In genomic region chr13:78186340-78186946, GRCm38 (mm10) we compare ENCODE assay signal across 7 mouse cellular contexts. TPM values are rescaled to one million over a fixed set of nuclear protein-coding genes. Genes with fewer than 3 reads are reported as not detected.
DNase-seq lines count a peak whose midpoint lies in the region; ATAC-seq and TF ChIP-seq lines count a peak whose summit lies in the region.

No protein-coding gene starts in this region.

- peak in 1 of 2 experiments; percentile 51 for DNase-seq in left cerebral cortex, adult 2 months (ENCODE audit: extremely low spot score in 1 of 2, low spot score in 2 of 2)
- no peak for DNase-seq in left cerebral cortex, adult 18-20 months (ENCODE audit: low spot score in 2 of 2)
- peak; percentile 78 for DNase-seq in forebrain, embryonic 11.5 days (ENCODE audit: low spot score)
- DNase-seq in midbrain, embryonic 11.5 days (ENCODE audit: low spot score, missing footprints): peak; percentile 94
- DNase-seq in testis, postnatal 10 days (ENCODE audit: low spot score): no peak

- ATAC-seq in forebrain, embryonic 11.5 days (replicated peaks; ENCODE audit: low FRiP score): no peak
- ATAC-seq in midbrain, embryonic 11.5 days (ENCODE audit: low FRiP score): no peak
- ATAC-seq in cerebellum, adult (ENCODE audit: insufficient number of reproducible peaks, low FRiP score, low TSS enrichment): no peak

- H3K4me3 ChIP-seq in left cerebral cortex, adult 2 months: no peak overlapping the region
- H3K4me3 ChIP-seq in bone marrow macrophage, adult 2 months (ENCODE audit: insufficient read depth, low read length): no peak overlapping the region
- H3K4me3 ChIP-seq in forebrain, embryonic 11.5 days (ENCODE audit: low read depth, low read length): no peak overlapping the region
- no peak overlapping the region for H3K4me3 ChIP-seq in midbrain, embryonic 11.5 days (ENCODE audit: low read depth, low read length)

- H3K27ac ChIP-seq in left cerebral cortex, adult 2 months: no peak overlapping the region; the same call in 1 of the 2 replicates
- H3K27ac ChIP-seq in bone marrow macrophage, adult 2 months (ENCODE audit: insufficient read depth, low read depth, low read length): no peak overlapping the region
- peak overlapping the region; percentile 93 for H3K27ac ChIP-seq in forebrain, embryonic 11.5 days (ENCODE audit: low read depth, low read length)
- H3K27ac ChIP-seq in midbrain, embryonic 11.5 days (ENCODE audit: low read depth, low read length): peak overlapping the region; percentile 63

- no peaks in the 10 kb centered on the region for H3K9me3 ChIP-seq in forebrain, embryonic 11.5 days (ENCODE audit: control insufficient read depth, low read length)
- no peaks in the 10 kb centered on the region for H3K9me3 ChIP-seq in midbrain, embryonic 11.5 days (ENCODE audit: control insufficient read depth, low read length)

- peak; percentile 51 for TF ChIP-seq CTCF in left cerebral cortex, adult 2 months (IDR thresholded peaks at IDR 0.05)
- peak; percentile 41; the same call in 1 of the 2 replicates for TF ChIP-seq CTCF in bone marrow macrophage, adult 2 months (IDR thresholded peaks at IDR 0.05; ENCODE audit: low read depth, low read length)

- H3K36me3 ChIP-seq in forebrain, embryonic 11.5 days (ENCODE audit: control insufficient read depth, insufficient read depth, low read length): peaks cover 2% of the 10 kb centered on the region; the same call in 1 of the 2 replicates
- H3K36me3 ChIP-seq in midbrain, embryonic 11.5 days (ENCODE audit: control insufficient read depth, insufficient read depth, low read length): peaks cover 3% of the 10 kb centered on the region; the same call in 1 of the 2 replicates

- no peaks in the 10 kb centered on the region for H3K4me1 ChIP-seq in bone marrow macrophage, adult 2 months (ENCODE audit: control insufficient read depth, insufficient read depth, low read length)
- peaks cover 17% of the 10 kb centered on the region for H3K4me1 ChIP-seq in forebrain, embryonic 11.5 days (replicated peaks; ENCODE audit: control insufficient read depth, insufficient read depth, low read length)
- H3K4me1 ChIP-seq in midbrain, embryonic 11.5 days (ENCODE audit: control insufficient read depth, insufficient read depth, low read length): peaks cover 45% of the 10 kb centered on the region

- peaks cover 49% of the 10 kb centered on the region for H3K27me3 ChIP-seq in forebrain, embryonic 11.5 days (ENCODE audit: control insufficient read depth, insufficient read depth, low read length)
- H3K27me3 ChIP-seq in midbrain, embryonic 11.5 days (ENCODE audit: control insufficient read depth, insufficient read depth, low read length): peaks cover 24% of the 10 kb centered on the region; the same call in 1 of the 2 replicates

- no peak for TF ChIP-seq POLR2A in bone marrow macrophage, adult 2 months (IDR thresholded peaks at IDR 0.05; ENCODE audit: borderline replicate concordance, low read depth, low read length)

- 12% methylated on average over 12 of the region's 12 CpGs for WGBS in forebrain, embryonic 11.5 days
- 13% methylated on average over 12 of the region's 12 CpGs for WGBS in midbrain, embryonic 11.5 days

- H3K9ac ChIP-seq in forebrain, embryonic 11.5 days (ENCODE audit: low read length): peak overlapping the region; percentile 30; the same call in 1 of the 2 replicates
- H3K9ac ChIP-seq in midbrain, embryonic 11.5 days (ENCODE audit: low read length): 0 out of 2 replicates have a peak overlapping the region, but pooled peaks have one; percentile 22

- H3K4me2 ChIP-seq in forebrain, embryonic 11.5 days (ENCODE audit: low read depth, low read length, severe bottlenecking): no peak overlapping the region; the same call in 1 of the 2 replicates
- H3K4me2 ChIP-seq in midbrain, embryonic 11.5 days: no peak overlapping the region

- intact Hi-C loops in left cerebral cortex, adult 2 months (cut with DNase I): loop anchor here (10.0 kb wide), 2 partner anchors 1142 to 1342 kb away; no protein-coding TSS in a partner anchor

RNA-seq across cellular contexts. Expression of gene Nr2f1, which starts 13.1 kb away (rescaled TPM):
- 100 to 1,000 TPM; 118 to 125 TPM for total RNA-seq in left cerebral cortex, adult 2 months (2021)
- total RNA-seq in left cerebral cortex, adult 18-20 months (2021): 100 to 1,000 TPM; 113 to 124 TPM
- not detected in 2 replicates for polyA plus RNA-seq in bone marrow macrophage, adult 2 months (2012; ENCODE audit: insufficient read depth, insufficient read length, missing spikeins)
- polyA plus RNA-seq in forebrain, embryonic 11.5 days (2014; fragmentation: Nextera tagmentation; extraction: Ambion mirVana): 110 and 122 TPM in 2 replicates
- 69.9 and 82.3 TPM in 2 replicates for polyA plus RNA-seq in midbrain, embryonic 11.5 days (2014; fragmentation: Nextera tagmentation; extraction: Ambion mirVana)

Comparison
In these comparisons a context has a peak if more than half of its experiments do, and no peak if none do; other contexts are left out.
1. DNase-seq: peak in forebrain, embryonic 11.5 days (single experiment) and midbrain, embryonic 11.5 days (single experiment); none in left cerebral cortex, adult 18-20 months (0 of 2) and testis, postnatal 10 days (single experiment).
2. H3K27ac ChIP-seq: peak in forebrain, embryonic 11.5 days (single experiment) and midbrain, embryonic 11.5 days (single experiment); none in left cerebral cortex, adult 2 months (single experiment) and bone marrow macrophage, adult 2 months (single experiment).
3. RNA of gene Nr2f1, which starts 13.1 kb away (polyA plus RNA-seq): 110 to 122 TPM in forebrain, embryonic 11.5 days and 69.9 to 82.3 TPM in midbrain, embryonic 11.5 days; not detected in bone marrow macrophage, adult 2 months; every median in the first group is over 10 times any median in the second.